Mouse (Mus musculus): Measurements from ENCODE around the gene Arhgef6.

GRCm38 (mm10) chrX:57212862-57213261 is 125.7 kb downstream of the Arhgef6 start:
- TF ChIP-seq CTCF (IDR thresholded peaks at IDR 0.05 in 2 of 3, conservative IDR thresholded peaks at IDR 0.05 in 1 of 3; ENCODE audit: control insufficient read depth in 1 of 3, insufficient read depth in 1 of 3, low read depth in 2 of 3, low read length in 3 of 3, poor library complexity in 1 of 3, severe bottlenecking in 1 of 3) (no peak), MYB (IDR thresholded peaks at IDR 0.05; ENCODE audit: low read depth, low read length) (no peak), GABPA (IDR thresholded peaks at IDR 0.05; ENCODE audit: low read depth, low read length) (no peak), GATA1 (IDR thresholded peaks at IDR 0.05; ENCODE audit: low read depth, low read length) (no peak), MAZ (IDR thresholded peaks at IDR 0.05; ENCODE audit: low read depth, low read length) (no peak), BHLHE40 (IDR thresholded peaks at IDR 0.05; ENCODE audit: borderline replicate concordance, low read depth, low read length) (no peak), MAFK (IDR thresholded peaks at IDR 0.05; ENCODE audit: borderline replicate concordance, low read depth, low read length) (no peak)

Measured in MEL (cell line).